Mouse (Mus musculus): ENCODE results near the gene Mt1. TPM values are rescaled to one million over a fixed set of nuclear protein-coding genes. Genes with fewer than 3 reads are reported as not detected.

Gene Mt1
- total RNA-seq, 2 experiments from 2014 or later: 104 to 394 TPM

DNA sequence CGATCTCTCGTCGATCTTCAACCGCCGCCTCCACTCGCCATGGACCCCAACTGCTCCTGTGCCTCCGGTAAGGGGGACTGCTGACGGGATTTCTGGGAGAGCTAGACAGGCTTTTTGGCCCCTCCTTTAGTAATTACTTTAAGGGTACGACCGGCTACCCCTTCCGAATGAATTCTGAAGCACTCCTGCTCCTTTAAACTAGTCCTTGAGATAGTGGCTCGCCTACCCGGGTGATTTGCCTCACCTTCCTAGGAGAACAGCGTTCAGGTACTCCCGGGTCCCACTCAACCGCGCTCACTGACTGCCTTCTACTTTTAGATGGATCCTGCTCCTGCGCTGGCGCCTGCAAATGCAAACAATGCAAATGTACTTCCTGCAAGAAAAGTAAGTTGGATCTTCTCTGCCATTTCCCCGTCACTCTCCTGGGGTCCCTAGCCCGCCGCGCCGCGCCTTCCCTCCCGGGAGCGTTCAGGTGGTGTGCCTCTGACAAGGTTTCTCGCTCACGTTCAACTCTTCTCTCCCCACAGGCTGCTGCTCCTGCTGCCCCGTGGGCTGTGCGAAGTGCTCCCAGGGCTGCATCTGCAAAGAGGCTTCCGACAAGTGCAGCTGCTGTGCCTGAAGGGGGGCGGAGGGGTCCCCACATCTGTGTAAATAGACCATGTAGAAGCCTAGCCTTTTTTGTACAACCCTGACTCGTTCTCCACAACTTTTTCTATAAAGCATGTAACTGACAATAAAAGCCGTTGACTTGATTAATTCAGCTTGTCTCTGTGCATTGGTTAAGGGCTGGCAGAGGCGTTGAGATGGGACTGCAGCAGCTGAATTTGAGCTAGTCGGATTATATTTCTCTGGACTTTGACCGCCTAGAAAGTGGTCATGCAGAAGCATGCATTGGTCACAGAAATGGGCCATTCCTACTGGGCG is 5.8 kb upstream of the Mt1 start:
- intact Hi-C loops (cut with DNase I): no loop called here
- DNase-seq: peak in 1 of 2 experiments; percentile 37

DNA sequence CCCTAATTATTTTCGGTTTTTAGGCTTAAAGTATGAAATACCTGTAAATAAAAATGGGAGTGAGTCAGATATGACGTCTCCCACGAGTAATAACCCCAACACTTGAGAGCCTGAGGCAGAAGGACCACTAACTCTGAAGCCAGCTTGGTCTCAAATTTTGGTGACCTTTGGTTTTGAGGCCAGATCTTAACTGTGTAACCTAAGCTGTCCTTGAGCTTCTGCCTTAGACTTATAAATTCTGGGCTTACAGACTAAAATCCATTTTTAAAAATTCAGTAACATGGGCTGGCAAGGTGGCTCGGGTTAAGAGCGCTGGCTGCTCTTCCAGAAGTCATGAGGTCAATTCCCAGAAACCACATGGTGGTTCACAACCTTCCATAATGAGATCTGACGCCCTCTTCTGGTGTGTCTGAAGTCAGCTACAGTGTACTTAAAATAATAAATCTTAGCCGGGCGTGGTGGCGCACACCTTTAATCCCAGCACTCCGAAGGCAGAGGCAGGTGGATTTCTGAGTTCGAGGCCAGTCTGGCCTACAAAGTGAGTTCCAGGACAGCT is 5.0 kb upstream of the Mt1 start:
- intact Hi-C loops (cut with DNase I): no loop called here
- no peak for DNase-seq

DNA sequence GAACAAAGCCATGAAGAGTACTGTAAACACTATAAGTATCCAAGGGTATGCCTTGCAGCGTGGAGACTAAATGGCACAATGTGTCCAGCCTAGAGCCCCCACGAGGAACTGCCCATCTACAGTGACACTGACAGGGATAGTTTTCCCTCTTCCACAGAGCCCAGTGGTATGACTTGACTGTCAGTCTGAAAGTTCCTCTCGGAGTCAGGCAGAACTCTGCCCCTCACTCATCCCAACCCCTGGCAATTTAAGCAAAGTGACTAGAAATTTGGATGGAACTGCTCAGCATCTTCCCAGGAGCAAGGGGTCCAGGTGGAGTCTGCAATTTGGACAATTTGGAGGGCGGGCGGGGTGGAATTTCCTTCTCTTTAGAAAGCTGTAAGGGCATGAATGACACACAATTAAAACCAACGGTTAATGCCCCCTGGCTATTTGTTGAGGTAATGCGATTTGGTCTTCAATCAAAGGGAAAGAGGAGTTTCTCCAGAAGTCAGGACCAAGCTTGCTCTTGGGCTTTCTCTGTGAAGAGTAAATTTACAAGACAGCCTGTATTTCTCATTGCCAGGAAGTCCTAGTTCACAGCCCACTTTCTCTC is 4.2 kb upstream of the Mt1 start:
- DNase-seq: no peak
- intact Hi-C loops (cut with DNase I): no loop called here

DNA sequence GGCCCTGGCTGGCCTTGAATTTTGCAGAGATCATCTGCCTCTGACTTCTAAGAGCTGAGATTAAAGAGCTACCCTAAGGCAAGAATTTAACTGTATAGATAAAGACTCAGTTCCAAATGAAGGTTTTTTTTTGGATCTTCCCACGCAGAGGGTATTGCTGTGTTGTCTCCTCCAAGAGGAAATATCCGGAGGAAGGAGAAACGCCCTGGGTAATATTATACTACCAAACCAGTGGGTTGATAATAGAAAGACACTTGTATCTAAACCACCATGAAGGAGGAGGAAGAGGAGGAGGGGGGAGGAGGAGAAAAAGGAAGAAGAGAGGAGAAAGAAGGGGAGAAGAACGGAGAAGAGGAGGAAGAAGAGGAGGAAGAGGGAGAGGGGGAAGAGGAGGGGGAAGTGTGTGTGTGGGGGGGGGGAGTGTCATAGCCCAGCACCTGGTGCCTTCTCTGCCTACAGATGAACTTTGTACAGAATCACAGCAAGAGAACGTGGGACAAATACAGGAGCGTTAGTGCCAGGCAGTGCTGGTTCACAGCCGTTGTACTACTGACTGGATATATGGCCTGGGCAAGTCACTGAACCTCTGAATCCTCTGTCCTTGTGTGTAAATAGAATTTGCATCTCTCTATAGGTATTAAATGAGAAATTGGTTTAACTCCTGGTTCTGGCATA is 1.0 kb upstream of the Mt1 start:
- no peak for DNase-seq
- intact Hi-C loops (cut with DNase I): no loop called here

- intact Hi-C loops (cut with DNase I): no loop called here
- peak; percentile 37 to 41 for DNase-seq
Observed at GRCm38 (mm10) chr8:94179713-94180560, 1.1 kb downstream of the Mt1 start.

GRCm38 (mm10) chr8:94180561-94180908 is 1.7 kb downstream of the Mt1 start:
- DNase-seq: no peak
- intact Hi-C loops (cut with DNase I): no loop called here

DNA sequence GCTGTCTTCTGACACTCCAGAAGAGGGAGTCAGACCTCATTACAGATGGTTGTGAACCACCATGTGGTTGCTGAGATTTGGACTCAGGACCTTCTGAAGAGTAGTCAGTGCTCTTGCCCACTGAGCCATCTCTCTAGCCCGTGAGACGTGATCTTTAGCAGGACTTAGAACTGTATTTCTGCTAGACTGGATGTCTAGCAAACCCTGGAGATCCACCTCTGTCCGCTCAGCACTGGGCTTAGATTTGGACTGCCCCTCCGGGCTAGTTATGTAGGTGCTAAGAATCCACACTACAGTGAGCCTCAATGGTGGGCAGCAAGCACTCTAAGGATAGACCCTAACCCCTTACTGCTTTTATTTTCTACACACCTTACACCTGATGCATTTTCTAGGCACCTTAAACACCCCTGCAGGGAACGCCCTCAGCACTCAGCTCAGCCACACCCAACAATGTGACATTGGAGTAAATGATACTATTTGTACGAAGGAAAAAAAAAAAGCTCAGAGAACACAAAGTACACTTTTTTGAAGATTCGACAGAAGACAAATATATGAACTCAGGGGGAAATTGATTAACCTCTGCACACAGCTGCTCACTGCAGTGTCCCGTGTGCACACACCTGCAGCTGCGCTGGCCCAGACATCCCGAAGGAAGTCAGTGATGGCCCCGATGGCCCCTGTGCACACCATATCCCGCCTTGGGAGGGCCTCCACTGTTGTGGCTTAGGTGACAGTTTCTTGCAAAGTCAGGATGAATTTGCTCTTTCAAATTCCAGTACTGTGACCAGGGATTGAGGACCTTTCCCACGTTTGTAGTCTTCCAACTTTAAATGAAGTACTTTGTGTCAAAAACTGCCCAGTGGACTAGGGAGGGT is 3.4 kb downstream of the Mt1 start:
- intact Hi-C loops (cut with DNase I): no loop called here
- no peak for DNase-seq

- intact Hi-C loops (cut with DNase I): no loop called here
- DNase-seq: peak; percentile 83 to 85
Observed at GRCm38 (mm10) chr8:94183117-94183516, 4.2 kb downstream of the Mt1 start.

DNA sequence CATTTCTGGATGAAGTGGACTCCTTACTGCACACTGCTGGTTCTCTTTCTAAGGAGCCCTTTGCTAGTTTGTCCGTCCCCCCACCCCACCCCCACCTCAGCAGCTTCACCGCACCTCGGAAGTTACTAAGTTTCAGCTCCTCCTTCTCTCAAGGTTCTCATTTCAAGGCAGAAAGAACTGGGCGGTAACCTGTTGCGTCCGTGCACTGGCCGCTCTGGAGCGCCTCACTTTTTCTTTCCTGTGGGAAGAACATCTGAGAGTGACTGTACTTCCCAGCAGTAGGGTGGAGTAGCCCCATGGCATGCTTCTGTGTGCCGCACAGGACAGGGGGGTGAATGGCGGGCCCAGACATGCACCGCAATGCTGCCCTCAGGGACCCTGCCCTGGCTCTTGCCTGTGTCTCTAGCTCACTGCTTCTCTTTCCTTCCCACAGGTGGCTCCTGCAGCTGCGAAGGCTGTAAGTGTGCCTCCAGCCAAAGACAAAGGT is 5.5 kb downstream of the Mt1 start:
- DNase-seq: no peak
- intact Hi-C loops (cut with DNase I): no loop called here

- no peak for DNase-seq
- intact Hi-C loops (cut with DNase I): loop anchor here (1.0 kb wide), 1 partner anchor 18 kb away; no protein-coding TSS in a partner anchor
Observed at GRCm38 (mm10) chr8:94185791-94186190, 6.9 kb downstream of the Mt1 start.

GRCm38 (mm10) chr8:94186542-94186941 is 7.7 kb downstream of the Mt1 start:
- peak; percentile 82 to 87 for DNase-seq
- intact Hi-C loops (cut with DNase I): loop anchor here (1.0 kb wide), 1 partner anchor 19 kb away; no protein-coding TSS in a partner anchor

DNA sequence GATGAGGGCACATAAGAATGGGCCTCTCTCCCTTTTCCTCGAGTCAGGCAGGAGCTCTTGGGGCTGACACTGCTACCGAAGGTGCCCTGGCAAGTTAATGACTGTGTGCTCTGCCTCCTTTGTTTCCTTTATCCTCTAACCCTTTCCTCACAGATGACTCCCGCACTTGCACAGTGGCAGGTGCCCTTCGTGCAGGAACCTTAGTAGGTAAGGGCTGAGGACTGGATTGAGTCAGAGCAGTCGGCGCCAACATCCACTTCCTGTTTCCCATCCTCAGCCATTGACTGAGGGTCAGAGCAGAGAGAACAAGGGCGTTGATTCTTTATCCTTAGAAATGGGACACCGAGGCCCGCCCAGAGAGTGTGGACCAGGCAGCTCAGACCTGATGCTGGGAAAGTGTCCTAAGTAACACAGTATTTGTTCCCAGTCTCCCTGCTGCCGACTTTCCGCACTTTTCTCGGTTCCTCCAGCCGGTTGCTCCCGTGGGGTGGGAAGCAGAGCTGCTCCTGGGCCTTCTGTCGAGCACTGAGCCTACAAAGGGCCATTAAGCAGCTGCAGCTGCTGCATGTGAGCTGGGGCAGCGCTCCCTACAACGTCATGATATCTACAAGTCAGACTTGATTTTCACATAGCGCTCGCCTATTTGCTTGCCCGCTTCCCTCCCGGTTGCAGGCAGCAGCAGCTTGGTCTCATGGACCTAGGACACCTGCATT is 8.6 kb downstream of the Mt1 start:
- DNase-seq: no peak
- intact Hi-C loops (cut with DNase I): no loop called here

- peak; percentile 31 to 60 for DNase-seq
- intact Hi-C loops (cut with DNase I): loop anchor here (10.0 kb wide), 2 partner anchors 525 to 595 kb away; no protein-coding TSS in a partner anchor
Observed at GRCm38 (mm10) chr8:94189275-94190031, 10.6 kb downstream of the Mt1 start.

- peak; percentile 77 to 82 for DNase-seq
- intact Hi-C loops (cut with DNase I): loop anchor here (10.0 kb wide), 2 partner anchors 526 to 596 kb away; no protein-coding TSS in a partner anchor
Observed at GRCm38 (mm10) chr8:94191101-94191691, 12.3 kb downstream of the Mt1 start.

DNA sequence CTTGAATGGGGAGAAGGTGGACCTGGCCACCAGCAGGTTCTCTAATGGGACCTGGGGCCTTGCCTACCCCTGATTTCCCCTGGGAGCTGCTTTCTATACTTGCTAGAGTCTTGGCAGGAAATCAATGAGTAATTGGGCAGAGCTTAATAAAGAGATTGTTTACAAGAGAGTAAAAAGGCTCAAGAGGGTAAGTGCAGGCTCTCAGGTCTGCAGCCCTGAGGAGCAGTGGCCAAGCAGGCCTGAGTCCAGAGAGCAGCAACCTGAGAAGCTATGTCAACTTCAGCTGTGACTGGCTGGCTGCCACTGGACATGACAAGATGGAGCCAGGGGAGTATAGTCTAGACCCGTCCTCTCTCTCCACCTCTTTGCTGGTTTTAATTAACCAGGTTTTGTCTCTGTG is 14.0 kb downstream of the Mt1 start:
- no peak for DNase-seq
- intact Hi-C loops (cut with DNase I): loop anchor here (10.0 kb wide), 2 partner anchors 528 to 598 kb away; no protein-coding TSS in a partner anchor

DNA sequence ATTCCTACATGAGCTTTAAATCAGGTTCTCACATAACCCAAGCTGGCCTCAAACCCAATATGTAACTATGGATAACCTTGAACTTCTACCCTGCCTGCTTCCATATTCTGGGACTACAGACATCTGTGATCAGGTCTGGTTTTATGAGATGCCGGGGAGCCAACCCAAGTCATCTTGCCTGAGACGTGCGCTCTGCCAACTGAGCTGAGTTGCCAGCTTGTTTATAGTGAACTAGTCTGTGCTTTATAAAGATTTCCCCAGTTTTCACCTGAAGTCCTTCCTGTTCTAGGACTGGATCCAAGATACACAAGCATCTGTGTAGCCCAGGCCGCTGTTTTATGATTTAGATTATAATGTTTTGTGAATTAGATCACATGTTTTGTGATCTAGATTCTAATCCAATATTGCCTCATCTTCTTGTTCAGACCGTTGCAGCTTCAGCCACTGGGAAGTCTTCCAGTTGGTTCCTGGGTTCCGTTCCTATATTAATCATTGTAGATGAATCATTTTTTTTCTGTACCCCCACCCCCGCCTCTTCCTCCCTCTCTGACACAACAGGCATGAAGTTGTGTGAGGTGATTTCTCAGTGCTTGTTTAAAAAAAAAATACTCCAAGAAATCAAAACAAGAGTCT is 15.8 kb downstream of the Mt1 start:
- no peak for DNase-seq
- intact Hi-C loops (cut with DNase I): loop anchor here (5.0 to 10.0 kb wide), 3 partner anchors 92 to 600 kb away; no protein-coding TSS in a partner anchor

All from heart, postnatal 10 days (tissue).